Mouse (Mus musculus): ENCODE results near the gene Sec61a1.

- TF ChIP-seq EP300 (optimal IDR thresholded peaks at IDR 0.05) (no peak), CTCF (IDR thresholded peaks at IDR 0.05; ENCODE audit: low read depth) (no peak)
Measured at GRCm38 (mm10) chr6:88469878-88470277, 48.8 kb downstream of the Sec61a1 start.

Measured in stomach, postnatal 0 days (tissue).